Mouse (Mus musculus): ENCODE data around the gene 3425401B19Rik.

Gene 3425401B19Rik

DNA sequence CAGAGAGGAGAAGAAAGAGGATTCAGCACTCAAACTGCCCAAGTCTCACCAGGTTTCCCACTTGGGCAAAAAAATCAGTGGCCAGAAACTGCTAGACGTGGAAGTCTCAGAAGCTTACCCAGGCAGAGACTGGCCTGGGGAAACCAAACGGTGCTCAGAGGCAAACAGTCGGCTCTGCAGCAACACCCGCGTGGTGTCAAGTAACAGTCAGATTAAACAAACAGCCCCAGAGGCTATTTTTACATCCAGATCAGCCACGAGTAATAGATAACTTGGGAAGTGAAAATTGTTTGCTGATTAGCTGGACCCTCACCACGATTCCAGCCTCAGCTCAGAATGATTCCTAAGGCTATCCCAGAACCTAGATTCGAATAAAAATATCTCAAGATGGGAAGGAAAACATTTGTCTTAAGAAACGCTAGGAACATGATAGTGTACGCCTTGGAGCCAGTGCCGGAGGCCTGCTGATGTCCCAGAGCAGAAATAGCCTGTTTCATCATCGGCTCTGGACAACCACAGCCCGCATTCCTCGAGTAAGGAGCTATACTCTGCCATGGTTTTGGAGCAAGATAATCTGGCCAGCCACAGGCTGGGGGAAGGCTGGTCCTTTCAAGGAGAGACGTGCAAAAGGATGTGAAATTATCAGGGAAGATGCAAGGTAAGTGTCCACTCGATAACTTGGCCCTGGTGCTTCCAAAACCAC, at the start of gene 3425401B19Rik:
Gene 3425401B19Rik (minus strand): TSS at position 170 of the 703 bp plus-strand sequence.
- no peak for DNase-seq

DNA sequence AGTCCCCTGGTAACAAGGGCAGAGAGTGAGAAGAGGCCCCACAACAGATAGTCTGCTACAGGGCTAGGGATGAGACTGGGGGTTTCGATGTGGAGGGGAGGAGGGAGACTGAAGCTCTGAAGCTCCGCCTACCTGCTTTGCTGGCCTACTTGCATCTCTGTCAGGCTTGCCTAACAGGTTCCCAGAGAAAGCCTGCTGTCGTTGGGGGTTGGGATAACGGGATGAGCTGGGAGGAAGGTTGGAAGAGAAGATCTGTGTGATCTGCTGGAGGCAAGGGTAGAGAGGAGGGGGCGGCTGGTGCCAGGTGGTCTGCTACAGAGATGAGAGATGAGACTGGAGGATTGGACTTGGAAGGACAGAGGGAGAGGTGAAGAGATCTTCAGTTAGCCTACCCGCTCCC, 47.9 kb upstream of the 3425401B19Rik start:
- DNase-seq, result no peak

DNA sequence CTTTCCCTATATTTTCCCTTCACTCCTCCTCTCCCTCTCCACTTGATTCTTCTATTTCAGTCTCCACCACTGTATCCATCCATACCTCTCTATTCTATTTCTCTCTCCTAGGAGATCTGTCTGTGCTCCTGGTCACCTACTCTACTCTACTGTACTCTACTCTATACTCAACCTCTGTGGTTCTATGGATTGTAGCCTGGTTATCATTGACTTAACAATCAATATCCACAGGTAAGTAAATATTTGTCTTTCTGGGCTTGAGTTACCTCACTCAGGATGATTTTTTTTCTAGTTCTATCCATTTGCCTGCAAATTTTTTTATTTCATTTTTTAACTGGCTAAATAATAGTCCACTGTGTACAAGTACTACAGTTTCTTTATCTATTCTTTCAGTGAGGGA, 41.8 kb upstream of the 3425401B19Rik start:
- no peak for DNase-seq

DNA sequence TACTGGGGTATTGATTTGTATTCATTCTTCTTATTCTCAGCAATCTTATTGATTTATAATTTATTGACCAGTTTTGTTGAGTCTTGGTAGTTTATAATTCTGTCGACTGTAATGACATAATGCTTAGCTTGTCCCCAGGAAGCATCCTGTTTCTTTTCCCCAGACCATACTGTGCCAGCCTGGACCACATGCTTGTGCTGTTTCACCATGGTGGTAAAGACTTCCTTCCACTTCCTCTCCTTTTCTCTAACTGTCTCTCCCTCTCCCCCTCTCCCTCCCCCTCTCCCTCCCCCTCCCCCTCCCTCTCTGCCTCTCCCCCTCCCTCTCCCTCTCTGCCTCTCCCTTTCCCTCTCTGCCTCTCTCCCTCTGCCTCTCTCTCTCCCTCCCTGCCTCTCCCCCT, 36.4 kb upstream of the 3425401B19Rik start:
- no peak for DNase-seq

DNA sequence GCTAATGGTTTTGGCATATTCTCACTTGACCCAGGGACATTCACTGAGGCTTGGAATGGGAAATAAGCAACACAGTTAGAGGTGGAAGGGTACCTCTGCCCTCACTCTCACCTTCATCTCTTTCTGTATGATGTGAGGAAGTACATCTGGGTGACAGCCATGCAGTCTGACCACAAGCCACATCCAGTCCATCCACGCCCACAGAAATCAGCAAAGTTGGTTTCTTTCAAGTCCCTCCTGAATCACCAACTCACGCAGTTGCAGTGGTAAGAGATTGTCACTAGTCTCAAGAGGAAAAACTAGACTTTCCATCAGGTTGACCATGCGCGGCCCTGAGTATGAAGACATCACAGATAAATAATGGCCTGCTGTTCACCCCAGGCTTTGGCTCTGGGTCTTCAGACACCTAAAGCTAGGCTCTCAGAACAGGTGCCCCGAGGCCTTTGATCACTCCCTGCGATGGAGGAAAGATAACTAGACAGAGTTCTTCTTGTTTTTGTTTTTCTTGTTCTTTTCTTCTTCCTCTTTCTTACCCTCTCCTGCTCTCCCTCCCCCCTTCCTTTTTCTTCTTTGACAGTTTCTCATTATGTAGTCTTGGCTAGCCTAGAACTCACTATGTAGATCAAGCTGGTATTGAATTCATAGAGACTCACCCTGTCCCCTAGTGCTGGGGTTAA, 31.8 kb upstream of the 3425401B19Rik start:
- no peak for DNase-seq

DNA sequence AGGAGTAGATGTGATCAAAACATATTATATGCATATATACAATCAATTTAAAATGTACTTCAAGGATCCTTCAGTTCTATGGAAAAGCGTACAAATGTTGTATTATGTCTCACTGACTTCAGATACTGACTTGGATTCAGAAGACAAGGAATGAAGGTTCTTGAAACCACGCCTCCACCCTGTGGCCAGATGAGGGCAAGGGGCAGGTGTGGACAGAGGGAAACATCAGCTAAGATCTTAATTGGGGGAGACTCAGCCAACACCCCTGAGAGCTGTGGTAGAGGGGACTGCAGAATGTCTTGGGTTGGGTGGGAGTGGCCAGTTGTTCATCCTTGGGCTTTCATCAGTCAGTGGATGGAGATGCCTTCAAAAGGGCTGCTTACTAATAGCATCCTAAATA, 30.4 kb upstream of the 3425401B19Rik start:
- no peak for DNase-seq

DNA sequence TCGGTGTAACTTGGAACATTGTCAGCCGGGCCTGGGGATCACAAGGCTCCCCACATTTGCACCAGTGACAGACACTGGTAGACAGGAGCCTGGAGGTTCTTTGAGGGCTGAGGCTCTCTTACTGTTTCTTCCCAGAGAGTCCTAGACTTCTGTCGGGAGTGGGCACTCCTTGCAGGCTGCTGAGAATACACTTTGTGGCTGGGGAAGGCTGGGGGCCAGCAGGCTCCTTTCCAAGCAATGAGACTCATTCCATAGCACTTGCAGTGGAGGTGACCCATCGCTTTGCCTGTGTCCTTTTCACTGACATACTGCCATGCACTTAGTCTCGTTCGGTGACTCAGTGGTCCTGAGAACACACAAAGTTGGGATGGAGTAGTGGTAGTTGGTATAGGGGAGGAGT, 30.0 kb upstream of the 3425401B19Rik start:
- DNase-seq, result no peak

DNA sequence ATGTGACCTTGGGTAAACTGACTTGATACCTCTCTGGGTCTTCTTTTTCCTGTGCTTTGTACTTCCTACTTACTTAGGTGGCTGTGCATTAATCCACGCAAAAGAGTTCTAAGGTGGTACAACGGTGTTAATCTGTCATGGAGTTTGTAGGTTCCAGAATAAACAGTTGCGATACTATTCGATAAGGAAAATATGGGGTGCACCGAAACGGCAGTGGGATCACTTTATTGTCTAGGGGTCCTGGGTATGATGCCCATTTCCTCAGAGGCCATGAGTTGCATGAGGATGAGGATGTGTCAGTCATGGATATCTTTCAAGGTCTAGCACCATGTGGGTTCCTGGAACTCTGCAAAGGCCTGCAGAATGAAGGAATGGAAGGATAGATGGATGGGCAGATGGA, 24.8 kb upstream of the 3425401B19Rik start:
- DNase-seq, result no peak

DNA sequence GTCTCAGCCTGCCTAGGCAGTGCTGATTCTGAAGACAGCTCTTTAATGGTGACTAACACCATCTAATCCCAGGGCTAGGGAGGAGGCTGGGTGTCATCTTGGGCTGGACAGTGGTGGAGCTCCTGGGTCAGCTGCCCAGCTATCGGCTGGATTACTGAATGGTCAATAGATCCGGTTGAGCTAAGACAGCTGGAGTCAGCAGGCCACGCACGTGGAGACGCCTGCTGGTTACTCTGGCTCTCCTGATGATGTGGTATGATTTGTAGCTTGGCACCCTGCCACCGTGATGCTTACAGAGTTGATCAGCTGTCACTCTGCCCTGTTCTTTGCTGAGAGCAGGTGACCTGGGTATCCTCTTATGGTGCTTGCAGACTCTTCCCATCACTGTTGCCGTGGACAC, 23.7 kb upstream of the 3425401B19Rik start:
- DNase-seq, result no peak

DNA sequence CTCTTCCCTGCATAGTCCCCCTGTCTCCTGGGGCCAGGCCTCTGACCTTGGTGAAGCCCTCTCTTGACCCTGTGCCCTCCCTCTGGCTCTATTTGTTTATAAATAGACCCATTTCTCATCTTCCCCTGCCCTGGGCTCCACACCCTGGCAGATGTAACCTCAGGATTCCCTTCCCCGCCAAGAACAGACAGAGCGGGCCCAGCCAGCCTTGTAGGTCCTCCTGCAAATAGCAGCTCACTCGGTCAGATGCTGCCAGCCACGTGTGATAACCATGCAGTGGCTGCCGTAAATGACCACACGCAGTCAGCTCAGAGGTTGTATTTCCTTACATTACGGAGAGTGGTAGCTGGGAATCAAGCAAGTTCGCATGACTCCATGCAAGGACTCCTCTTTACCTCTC, 22.8 kb upstream of the 3425401B19Rik start:
- DNase-seq, result no peak

DNA sequence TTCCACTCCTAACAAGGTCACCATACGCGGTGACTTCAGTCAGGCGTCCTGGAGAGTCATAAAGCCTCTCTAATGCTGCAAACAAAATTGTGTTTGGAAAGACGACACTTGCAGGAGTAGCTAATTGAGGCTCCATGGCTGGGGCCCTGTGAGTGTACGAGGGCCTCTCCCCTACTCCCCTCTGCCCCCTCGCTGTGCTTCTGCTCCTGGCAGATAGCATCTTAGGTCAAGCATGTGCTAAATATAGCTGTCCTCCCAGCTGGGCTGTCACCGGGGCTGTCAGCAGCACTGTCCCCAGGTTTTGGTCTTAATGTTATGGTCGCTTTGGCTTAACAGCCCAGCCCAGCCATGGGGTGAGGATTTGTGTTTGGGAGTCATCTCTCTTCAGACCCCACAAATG, 15.9 kb upstream of the 3425401B19Rik start:
- no peak for DNase-seq

DNA sequence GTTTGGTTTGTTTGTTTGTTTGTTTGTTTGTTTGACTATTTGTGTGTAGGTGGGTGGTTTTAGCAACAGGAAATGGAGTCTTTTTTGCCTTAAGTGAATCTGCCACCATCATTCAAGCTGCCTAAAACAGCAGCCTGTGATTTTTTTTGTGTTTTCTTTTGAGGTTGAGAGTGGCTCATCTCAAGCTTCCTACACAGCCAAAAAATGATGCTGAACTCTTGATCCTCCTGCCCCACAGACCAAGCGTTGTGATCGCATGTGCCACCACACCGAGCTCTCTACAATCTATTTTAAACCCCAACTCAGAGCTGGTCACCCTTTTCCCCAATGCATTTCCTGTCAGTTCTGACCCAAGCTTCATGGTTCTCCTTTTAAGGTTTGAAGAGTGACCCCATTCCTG, 13.5 kb upstream of the 3425401B19Rik start:
- no peak for DNase-seq

DNA sequence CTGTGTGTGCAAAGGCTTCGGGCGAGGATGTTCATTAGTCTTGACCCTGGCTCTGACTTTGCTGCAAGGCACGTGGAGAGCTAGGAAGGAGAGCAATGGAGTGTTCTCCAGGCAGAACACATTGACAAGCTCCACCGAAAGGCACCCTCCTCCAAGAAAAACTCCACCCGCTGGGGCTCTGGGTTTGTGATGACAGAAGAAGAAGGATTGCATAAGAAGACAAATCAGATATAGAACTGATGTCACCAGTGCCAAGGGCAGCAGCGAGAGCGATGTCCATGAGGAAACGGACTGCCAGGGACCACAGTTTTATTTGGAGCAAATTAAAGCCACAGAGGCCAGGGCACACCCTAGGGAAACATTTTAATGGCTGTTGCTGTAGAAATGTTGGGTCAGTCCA, 12.7 kb upstream of the 3425401B19Rik start:
- DNase-seq, result no peak

DNA sequence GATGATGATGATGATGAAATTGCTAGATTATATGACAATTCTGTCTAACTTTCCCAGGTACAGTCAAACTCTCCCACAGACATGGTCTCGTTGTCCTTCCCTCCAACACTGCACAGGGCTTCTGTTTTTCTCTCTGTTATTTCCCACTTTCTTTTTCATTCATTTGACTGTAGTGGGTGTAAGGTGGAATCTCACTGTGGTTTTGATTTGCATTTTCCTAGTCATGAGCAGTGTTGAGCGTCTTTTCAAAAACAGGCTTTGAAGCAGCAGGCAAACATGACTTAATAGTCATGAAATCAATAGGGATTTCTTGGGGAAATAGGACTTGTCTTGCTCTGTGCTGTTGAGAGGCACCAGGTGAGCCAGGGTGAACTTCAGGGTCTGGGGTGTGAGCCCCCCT, 11.3 kb upstream of the 3425401B19Rik start:
- DNase-seq, result no peak

DNA sequence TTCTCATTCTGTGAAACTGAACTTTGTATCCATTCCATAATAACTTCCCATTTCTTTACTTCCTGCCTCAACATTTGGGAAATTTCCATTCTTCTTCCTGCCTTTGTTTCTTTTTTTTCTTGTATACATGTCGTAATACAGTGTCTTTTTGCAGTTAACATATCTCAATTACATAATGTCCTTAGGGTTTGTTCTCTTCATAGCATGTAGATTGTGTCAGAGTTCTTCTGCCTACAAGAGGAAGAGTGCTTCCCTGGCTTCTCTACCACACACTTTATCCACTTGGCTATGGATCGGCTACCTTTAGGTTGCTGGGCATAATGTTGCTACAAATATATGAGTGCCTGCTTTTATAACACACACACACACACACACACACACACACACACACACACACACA, 10.8 kb upstream of the 3425401B19Rik start:
- DNase-seq, result no peak

DNA sequence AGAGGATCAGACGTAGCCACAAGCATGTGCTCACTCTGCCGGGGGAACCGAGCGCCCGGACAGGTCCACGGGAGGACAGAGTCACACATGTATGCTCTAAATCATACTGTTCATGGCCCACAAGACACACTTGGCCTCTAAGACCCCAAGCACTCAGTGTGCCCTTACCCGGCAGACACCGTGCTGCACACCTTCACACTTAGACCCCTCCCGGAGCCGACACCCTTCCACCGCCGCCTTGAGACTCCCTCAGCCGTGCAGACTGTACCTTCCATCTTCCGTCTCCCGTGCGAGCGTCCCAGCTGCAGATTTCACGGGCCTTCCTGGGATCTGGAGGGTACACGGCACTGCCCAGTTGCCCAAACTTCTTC, 373 bp downstream of the 3425401B19Rik start:
- no peak for DNase-seq

DNA sequence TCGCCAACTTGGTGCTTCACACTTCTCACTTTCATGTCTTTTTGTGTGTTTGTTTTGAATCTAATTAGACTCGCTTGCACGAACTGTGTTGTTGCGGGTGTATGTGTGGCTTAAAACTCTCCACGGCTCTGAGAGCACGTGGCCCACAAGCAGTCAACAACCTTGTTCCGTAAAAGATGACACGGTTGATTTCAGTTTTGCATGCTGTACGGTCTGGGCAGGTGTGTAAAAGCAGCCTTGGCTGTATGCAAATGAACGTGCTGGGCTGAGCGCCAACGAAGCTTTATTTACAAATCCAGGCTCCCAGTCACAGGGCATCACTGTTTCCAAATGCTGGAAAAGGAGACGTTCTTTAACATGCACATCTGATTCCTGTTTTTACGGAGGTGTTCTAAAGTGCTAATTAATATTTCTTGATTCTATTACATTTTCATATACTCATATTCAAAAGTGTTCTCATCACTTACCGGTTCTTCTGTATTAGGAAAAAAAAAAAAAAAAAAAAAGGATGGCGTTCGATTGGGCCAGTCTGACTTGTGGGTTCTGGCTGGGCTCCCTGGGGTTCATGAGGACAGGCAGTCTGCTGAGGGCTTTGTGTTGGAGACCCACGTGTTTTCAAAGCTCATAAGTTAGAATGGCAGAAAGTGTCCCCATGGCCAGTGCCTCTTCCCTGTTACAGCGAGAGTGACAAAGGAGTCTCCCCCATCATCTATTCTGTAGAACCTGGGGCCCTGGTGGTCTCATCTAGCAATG, 935 bp downstream of the 3425401B19Rik start:
- no peak for DNase-seq

DNA sequence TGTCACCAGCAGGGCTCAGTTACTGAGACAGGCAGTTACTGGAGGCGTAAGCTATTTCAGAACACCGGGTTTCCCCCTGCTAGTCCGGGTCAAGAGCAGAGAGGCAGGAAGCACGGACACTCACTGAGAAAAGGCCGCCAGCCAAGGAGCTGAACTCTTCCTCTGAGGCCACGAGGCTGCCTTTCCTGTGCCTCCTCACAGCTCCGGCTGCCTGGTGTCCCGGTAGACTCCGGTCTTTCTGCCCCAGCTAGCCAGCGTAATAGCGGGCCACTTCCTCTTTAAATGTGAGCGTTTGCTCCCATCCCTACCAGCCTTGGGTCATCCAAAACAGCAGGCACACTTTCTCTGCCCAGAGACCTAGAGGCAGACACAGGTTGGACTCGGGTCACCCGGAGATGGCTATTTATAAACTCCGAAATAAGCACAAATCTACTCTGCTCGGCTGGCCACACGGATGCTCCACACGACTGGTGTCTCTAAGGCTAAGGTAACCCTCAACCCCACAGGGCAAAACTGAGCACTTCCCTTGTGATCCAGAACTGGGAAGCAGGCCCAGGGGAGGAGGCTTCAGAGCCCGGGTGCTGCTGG, 1.7 kb downstream of the 3425401B19Rik start:
- peak; percentile 8 for DNase-seq

DNA sequence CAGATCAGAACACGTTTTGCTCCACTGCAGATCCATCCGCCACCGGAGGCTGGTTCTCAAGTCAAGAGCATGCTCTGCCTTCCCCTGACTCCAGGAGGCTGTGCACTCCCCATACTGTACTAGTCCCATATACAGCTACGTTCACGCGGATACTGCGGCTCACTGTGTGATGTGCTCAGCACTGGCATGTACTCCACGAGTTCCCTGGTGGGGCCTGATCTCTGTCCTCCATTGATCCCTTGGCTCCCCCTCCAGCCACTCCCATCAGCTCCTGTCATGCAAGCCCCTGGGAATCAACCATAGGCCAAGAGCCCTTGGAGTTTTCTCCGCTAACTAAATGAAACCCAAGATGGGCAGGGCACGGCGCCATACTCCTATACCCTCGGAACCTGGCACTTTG, 2.6 kb downstream of the 3425401B19Rik start:
- no peak for DNase-seq

DNA sequence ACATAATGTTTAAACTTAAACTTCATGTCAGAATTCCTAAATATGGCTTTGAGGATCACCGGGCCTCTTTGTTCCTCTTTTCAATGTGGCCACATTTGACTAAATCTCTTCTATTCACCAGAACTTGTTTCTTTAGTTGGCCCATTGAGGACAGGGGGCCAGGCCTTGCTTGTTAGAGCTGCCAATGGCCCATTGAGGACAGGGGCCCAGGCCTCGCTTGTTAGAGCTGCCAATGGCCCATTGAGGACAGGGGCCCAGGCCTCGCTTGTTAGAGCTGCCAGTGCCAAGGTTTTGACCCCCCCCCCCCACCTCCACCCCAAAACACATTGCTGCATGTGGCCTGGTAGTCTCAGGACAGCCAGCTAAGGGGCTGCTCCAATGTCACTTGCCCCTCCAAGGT, 3.5 kb downstream of the 3425401B19Rik start:
- no peak for DNase-seq

DNA sequence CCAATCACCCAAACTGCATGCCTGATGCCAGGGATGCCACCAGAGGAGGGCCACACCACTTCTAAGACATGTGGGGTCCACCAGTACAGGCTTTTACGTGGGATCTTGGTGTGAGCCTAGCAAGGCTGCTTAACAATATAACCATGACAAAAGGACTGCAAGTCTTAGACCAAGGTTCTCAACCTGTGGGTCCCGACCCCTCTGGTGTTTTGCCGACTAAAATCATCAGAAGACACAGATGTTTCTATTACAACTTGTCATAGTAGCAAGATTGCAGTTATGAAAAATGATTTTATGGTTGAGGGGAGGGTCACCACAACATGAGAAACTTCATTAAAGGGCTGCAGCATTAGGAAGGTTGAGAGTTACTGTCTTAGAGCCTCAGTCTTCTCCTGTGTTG, 6.5 kb downstream of the 3425401B19Rik start:
- DNase-seq, result no peak

DNA sequence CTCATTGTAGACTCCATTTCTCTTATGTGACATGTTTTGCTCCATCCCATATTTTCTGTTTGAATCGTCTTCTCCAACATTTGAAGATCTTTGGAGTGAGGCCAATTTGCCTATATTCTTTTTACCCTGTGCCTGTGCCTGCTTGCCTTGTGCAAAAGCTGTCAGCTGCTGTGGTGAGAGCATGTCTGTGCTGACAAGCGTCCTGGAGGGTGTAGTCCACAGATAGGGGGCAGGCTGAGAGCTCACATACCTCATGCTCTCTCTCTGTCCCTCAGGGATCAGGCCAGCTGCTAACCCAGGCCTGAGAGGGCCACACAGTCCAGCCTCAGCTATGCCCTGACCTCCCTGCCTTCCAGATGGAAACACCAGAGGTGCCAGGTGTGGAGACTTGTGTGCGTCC, 11.9 kb downstream of the 3425401B19Rik start:
- peak; percentile 16 for DNase-seq

DNA sequence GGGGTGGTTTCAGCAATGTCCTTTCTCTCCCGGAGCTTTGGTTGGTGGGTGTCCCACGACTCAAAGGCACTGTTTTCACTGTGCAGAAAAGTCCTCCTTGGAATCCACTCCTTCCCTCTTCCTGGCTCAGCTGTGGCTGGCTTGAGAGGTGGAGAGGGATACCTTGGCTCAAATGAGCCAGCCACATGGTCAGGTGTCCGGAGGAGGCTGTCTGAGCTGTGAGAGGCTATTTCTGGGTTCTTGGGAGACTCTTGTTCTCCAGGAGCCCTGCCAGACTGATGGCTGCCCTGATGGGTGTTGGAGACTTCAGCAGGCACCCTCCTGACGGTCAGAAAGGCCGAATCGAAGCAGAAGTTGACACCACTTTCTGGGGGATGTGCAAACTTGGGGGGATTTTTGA, 22.0 kb downstream of the 3425401B19Rik start:
- DNase-seq, result no peak

DNA sequence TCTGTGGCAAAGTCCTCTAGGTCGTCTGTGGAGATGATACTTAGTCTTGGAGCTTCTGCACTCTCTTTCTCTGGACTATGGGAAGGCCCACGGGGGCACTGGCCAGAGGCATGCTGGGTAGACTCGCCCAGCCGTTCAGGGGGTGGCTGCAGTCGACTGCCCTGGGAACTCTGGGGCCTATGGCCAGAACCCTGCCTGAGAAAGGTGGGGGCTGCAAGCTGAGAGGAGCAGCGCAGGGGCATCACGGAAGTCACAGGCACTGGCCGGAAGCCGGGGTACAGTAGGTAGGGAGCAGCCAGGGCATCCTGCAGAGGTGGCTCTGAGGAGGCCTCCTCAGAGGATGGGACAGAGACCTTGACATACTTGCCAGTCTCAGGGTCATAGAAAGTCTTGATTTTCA, 25.3 kb downstream of the 3425401B19Rik start:
- no peak for DNase-seq

Data from right cerebral cortex, adult 18-20 months (tissue).